Mouse (Mus musculus) spleen, adult 10 weeks (tissue): ENCODE results near the gene Olfr56. TPM values are rescaled to one million over a fixed set of nuclear protein-coding genes. Genes with fewer than 3 reads are reported as not detected.

Experiments
- polyA plus RNA-seq: library from polyadenylated mRNA; stranded (reverse); fragments of 350-450 nt; fragmentation: Illumina TruSeq; extraction: RNeasy Lipid Tissue Mini Kit (QIAGEN cat#74804); gene quantifications from one replicate; pipeline ENCODE4 v1.2.3, GENCODE M21; 2015; ENCODE audit warnings: low replicate concordance; ENCODE audit not compliant: insufficient read depth

The Olfr56 gene
- polyA plus RNA-seq: 1.4 TPM

DNA sequence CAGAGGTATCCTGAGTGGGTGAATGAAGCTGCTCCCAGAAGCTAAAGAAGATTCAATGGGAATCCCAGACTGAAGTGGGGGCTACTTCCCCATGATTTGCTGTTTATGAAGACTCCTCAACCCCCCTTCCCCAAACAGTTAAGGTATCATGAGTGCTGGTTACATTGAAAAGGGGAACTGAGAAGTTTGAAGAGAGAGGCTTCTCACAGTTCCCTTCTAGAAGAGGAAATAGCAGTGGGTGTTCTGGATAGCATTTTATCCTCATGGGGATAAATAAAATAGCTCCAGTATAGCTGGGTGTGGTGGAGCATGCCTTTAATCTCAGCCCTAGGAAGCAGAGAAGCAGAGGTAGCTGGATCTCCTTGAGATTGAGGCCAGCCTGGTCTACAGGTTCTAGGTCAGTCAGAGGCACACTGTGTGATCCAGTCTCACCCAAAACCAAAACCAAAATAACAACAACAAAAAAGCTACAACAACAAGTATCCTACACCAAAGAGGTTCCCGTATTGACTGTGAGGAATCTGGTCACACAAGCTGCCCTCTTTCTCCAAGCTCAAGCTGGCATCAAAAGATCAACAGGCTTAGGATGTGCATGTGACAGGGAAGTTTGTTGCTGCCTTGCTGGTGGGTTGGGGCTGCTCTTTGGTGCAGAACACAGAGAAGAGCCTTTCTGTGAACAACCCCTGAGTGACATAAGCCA lies at the start of gene Olfr56:
TSS of gene Olfr56 (plus strand) at position 650 of the 700 bp plus-strand sequence.

DNA sequence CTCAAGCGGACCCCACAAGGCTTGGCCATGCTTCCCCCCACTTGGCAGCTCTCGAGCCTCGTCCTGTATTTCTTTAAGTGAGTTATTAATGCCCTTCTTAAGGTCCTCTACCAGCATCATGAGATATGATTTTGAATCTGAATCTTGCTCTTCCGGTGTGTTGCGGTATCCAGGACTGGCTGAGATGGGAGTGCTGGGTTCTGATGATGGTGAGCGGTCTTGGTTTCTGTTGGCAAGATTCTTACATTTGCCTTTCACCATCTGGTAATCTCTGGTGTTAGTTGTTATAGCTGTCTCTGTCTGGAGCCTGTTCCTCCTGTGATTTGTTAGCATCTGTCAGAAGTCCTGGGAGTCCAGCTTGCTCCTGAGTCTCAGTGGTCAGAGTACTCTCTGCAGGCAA lies 32.6 kb upstream of the Olfr56 start, which contains the start of gene Psme2b:
TSS of gene Psme2b (minus strand) at position 101 of the 400 bp plus-strand sequence.

DNA sequence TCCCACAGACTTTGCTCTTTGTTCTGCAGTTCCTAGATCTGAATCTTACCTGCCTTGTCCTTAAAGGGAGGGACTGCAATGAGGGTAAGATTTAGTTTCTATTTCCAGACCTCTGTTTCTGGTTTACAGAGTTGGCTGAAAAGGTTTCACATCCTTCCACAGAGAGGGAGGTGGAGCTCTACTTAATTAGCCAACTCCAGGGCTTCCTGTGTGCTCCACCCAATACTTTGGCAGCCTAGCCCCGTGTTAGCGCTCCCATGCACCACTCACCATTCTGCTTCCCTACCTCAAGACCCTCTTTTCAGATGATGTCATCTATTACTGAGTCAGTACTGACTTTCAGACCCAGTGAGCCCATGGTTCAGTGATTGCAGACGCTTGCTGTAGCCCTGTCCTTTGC lies 562 bp downstream of the Olfr56 start, which contains the start of gene 9930111J21Rik1:
TSS of gene 9930111J21Rik1 (minus strand) at position 148 of the 400 bp plus-strand sequence.

GRCm38 (mm10) chr11:48991740-48992520 lies 13.2 kb downstream of the Olfr56 start, which contains the start of gene Gm12185:
TSS of gene Gm12185 (minus strand) at chr11:48992226.

DNA sequence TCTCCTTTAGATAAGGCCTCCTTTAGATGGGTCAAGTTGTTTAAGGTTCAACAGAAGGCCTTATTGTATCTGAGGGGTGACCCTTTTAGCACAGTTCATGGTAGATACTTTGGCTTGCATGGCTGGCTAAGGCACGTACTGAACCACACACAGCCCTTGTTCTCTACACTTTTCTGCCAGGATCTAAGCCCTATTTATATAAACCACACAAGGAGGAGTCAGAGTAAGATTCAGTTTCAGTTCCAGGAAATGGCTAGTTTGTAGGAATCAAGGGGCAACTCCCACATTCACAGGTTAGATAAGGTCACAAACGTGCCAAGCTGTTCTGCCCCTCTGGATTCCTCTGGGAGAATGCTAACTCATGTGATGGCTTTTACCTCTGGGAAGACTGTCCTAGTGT lies 15.3 kb downstream of the Olfr56 start, which contains the start of gene Tgtp1:
TSS of gene Tgtp1 (minus strand) at position 155 of the 400 bp plus-strand sequence.

GRCm38 (mm10) chr11:49051093-49051891 lies 72.6 kb downstream of the Olfr56 start, which contains the start of gene 9930111J21Rik2:
TSS of gene 9930111J21Rik2 (minus strand) at chr11:49051242.

DNA sequence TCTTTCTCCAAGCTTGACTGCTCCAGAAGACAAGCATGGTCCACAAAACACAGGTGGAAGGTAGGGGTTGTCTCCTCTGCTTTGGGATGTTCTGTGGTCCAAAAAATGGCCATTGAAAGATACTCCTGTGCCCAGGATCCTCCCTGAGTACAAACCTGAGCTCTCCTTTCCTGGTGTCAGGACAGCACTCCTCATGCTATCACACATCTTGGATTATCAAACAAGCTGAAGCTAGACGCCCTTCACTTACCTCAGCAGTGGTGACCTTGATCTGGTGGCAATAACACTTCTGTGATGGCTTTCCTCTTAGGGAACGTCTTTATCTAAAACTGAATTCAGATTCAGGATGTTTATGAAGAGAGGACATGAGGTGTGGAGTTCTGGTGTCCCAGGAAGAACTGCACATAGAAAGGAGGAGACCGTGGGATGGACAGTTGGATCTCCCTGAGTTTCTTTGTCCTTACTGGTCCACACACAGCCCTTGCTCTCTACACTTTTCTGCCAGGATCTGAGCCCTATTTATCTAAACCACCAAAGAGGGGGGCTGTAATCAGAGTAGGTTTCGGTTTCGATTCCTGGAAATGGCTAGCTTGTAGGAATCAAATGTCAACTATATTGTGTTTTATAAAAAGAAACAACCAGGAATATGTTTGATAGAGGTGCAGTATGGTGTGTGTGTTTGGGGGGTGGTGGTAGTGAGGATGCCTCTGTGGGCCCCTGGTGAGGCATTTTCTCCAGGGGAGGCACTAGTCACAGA lies 85.2 kb downstream of the Olfr56 start, which contains the start of gene Tgtp2:
TSS of gene Tgtp2 (minus strand) at position 494 of the 757 bp plus-strand sequence.

GRCm38 (mm10) chr11:49076001-49076757 lies 97.5 kb downstream of the Olfr56 start, which contains the start of gene Ifi47:
TSS of gene Ifi47 (plus strand) at chr11:49076587.

GRCm38 (mm10) chr11:49114774-49115173 lies 136.1 kb downstream of the Olfr56 start, which contains the start of gene Olfr1396:
TSS of gene Olfr1396 (minus strand) at chr11:49114874.

GRCm38 (mm10) chr11:49141974-49142373 lies 163.3 kb downstream of the Olfr56 start, which contains the start of gene Olfr1395:
TSS of gene Olfr1395 (plus strand) at chr11:49142274.

DNA sequence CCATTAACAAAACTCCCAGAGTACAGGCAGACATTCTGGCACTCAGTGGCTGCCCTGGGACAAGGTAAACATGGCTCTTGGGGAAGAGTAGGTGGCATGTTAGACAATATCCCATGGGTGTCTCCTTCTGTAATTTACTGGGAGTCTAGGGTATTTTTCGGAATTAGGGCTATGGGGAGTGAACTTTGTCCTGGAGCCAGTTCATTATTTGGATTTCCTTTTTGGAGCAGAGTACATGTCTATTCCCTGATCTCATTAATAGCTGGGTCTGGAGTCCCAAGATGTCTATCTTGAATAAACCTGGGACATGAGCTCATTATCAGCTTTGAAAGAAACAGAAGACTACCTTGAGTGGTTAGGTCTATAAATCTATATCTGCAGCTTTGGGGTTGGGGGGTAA lies 175.4 kb downstream of the Olfr56 start, which contains the start of gene Olfr1394:
TSS of gene Olfr1394 (plus strand) at position 301 of the 400 bp plus-strand sequence.

Other genes starting within 250 kb of the Olfr56 start
- 1,423 TPM for gene Rack1, start 178.6 kb upstream of the Olfr56 start, polyA plus RNA-seq
- gene Trim41, start 161.5 kb upstream of the Olfr56 start, polyA plus RNA-seq: 21.0 TPM
- gene Trim7, start 152.7 kb upstream of the Olfr56 start, polyA plus RNA-seq: 95.2 TPM
- gene Gm12184, start 152.2 kb upstream of the Olfr56 start, polyA plus RNA-seq: 4.8 TPM
- gene Irgm1, start 107.2 kb upstream of the Olfr56 start, polyA plus RNA-seq: 119 TPM
- gene Gm5431, start 76.7 kb upstream of the Olfr56 start, polyA plus RNA-seq: 7.3 TPM
- gene Psme2b, start 32.7 kb upstream of the Olfr56 start, polyA plus RNA-seq: 66.3 TPM
- gene 9930111J21Rik1, start 509 bp downstream of the Olfr56 start, polyA plus RNA-seq: 82.8 TPM
- gene Gm12185, start 13.3 kb downstream of the Olfr56 start, polyA plus RNA-seq: 5.8 TPM
- gene Tgtp1, start 15.3 kb downstream of the Olfr56 start, polyA plus RNA-seq: 38.6 TPM
- gene 9930111J21Rik2, start 72.4 kb downstream of the Olfr56 start, polyA plus RNA-seq: 201 TPM
- 120 TPM for gene Tgtp2, start 85.3 kb downstream of the Olfr56 start, polyA plus RNA-seq
- 157 TPM for gene Ifi47, start 97.7 kb downstream of the Olfr56 start, polyA plus RNA-seq
- gene Olfr1396, start 136.0 kb downstream of the Olfr56 start, polyA plus RNA-seq: 0.17 TPM
- not detected for gene Olfr1395, start 163.4 kb downstream of the Olfr56 start, polyA plus RNA-seq
- not detected for gene Olfr1394, start 175.5 kb downstream of the Olfr56 start, polyA plus RNA-seq
- gene Btnl9, start 208.3 kb downstream of the Olfr56 start, polyA plus RNA-seq: 7.4 TPM
- gene Zfp62, start 224.4 kb downstream of the Olfr56 start, polyA plus RNA-seq: 103 TPM